Mouse (Mus musculus): ENCODE measurements at regions not wholly inside any gene's neighbourhood (a gene's known extent, or its start where the extent isn't known, plus 50 kb on each side); places are given as distances from the start of the nearest gene placed in this dataset.
"Not testable (repeated sequence)": the region's sequence is repeated elsewhere in the genome, so short reads cannot be mapped to it uniquely, and the experiment has no call there.

GRCm38 (mm10) chr13:111869771-111870437 is 61.1 kb upstream of the Map3k1 start:
- Histone ChIP-seq H3K9ac (ENCODE audit: low read depth, poor library complexity, severe bottlenecking) (no peak overlapping the region), H3K9me3 (replicated peaks; ENCODE audit: control insufficient read depth, insufficient read depth, low read length, poor library complexity, severe bottlenecking) (no peaks in the 10 kb centered on the region), H3K4me3 (ENCODE audit: low read depth, low read length) (no peak overlapping the region), H3K27ac (ENCODE audit: insufficient read depth, low read length) (no peak overlapping the region), H3K4me1 (ENCODE audit: control insufficient read depth, insufficient read depth, low read length) (no peaks in the 10 kb centered on the region), H3K36me3 (ENCODE audit: control insufficient read depth, insufficient read depth, low read length, poor library complexity, severe bottlenecking) (no peaks in the 10 kb centered on the region), H3K27me3 (ENCODE audit: control insufficient read depth, insufficient read depth, low read length, poor library complexity, severe bottlenecking) (no peaks in the 10 kb centered on the region)
- no peak for TF ChIP-seq POLR2A (IDR thresholded peaks at IDR 0.05; ENCODE audit: insufficient read depth, low read length)
- TF ChIP-seq EP300 (IDR thresholded peaks at IDR 0.05; ENCODE audit: insufficient read depth, low read depth, low read length), result no peak
- TF ChIP-seq CTCF (IDR thresholded peaks at IDR 0.05; ENCODE audit: low read depth, low read length), result no peak

- Histone ChIP-seq H3K36me3 (ENCODE audit: control insufficient read depth, insufficient read depth, low read length, poor library complexity, severe bottlenecking) (no peaks in the 10 kb centered on the region), H3K4me1 (ENCODE audit: control insufficient read depth, insufficient read depth, low read length) (no peaks in the 10 kb centered on the region), H3K4me3 (ENCODE audit: low read depth, low read length) (no peak overlapping the region), H3K9ac (ENCODE audit: low read depth, poor library complexity, severe bottlenecking) (no peak overlapping the region), H3K27ac (ENCODE audit: insufficient read depth, low read length) (no peak overlapping the region), H3K27me3 (ENCODE audit: control insufficient read depth, insufficient read depth, low read length, poor library complexity, severe bottlenecking) (no peaks in the 10 kb centered on the region), H3K9me3 (replicated peaks; ENCODE audit: control insufficient read depth, insufficient read depth, low read length, poor library complexity, severe bottlenecking) (no peaks in the 10 kb centered on the region)
- no peak for TF ChIP-seq POLR2A (IDR thresholded peaks at IDR 0.05; ENCODE audit: insufficient read depth, low read length)
- no peak for TF ChIP-seq CTCF (IDR thresholded peaks at IDR 0.05; ENCODE audit: low read depth, low read length)
- TF ChIP-seq EP300 (IDR thresholded peaks at IDR 0.05; ENCODE audit: insufficient read depth, low read depth, low read length), result no peak
Measured at GRCm38 (mm10) chr13:111870505-111870904, 61.7 kb upstream of the Map3k1 start.

GRCm38 (mm10) chr13:111871672-111872410 is 63.0 kb upstream of the Map3k1 start:
- H3K27me3 ChIP-seq (ENCODE audit: control insufficient read depth, insufficient read depth, low read length, poor library complexity, severe bottlenecking), result no peaks in the 10 kb centered on the region
- no peak overlapping the region for H3K9ac ChIP-seq (ENCODE audit: low read depth, poor library complexity, severe bottlenecking)
- H3K4me1 ChIP-seq (ENCODE audit: control insufficient read depth, insufficient read depth, low read length), result no peaks in the 10 kb centered on the region
- H3K4me3 ChIP-seq (ENCODE audit: low read depth, low read length), result no peak overlapping the region
- no peaks in the 10 kb centered on the region for H3K36me3 ChIP-seq (ENCODE audit: control insufficient read depth, insufficient read depth, low read length, poor library complexity, severe bottlenecking)
- H3K9me3 ChIP-seq (replicated peaks; ENCODE audit: control insufficient read depth, insufficient read depth, low read length, poor library complexity, severe bottlenecking), result no peaks in the 10 kb centered on the region
- TF ChIP-seq EP300 (IDR thresholded peaks at IDR 0.05; ENCODE audit: insufficient read depth, low read depth, low read length) (no peak), POLR2A (IDR thresholded peaks at IDR 0.05; ENCODE audit: insufficient read depth, low read length) (no peak), CTCF (IDR thresholded peaks at IDR 0.05; ENCODE audit: low read depth, low read length) (no peak)
- no peak overlapping the region for H3K27ac ChIP-seq (ENCODE audit: insufficient read depth, low read length)

- no peaks in the 10 kb centered on the region for H3K27me3 ChIP-seq (ENCODE audit: control insufficient read depth, insufficient read depth, low read length, poor library complexity, severe bottlenecking)
- no peak overlapping the region for H3K4me3 ChIP-seq (ENCODE audit: low read depth, low read length)
- no peak for TF ChIP-seq POLR2A (IDR thresholded peaks at IDR 0.05; ENCODE audit: insufficient read depth, low read length)
- no peak for TF ChIP-seq CTCF (IDR thresholded peaks at IDR 0.05; ENCODE audit: low read depth, low read length)
- TF ChIP-seq EP300 (IDR thresholded peaks at IDR 0.05; ENCODE audit: insufficient read depth, low read depth, low read length), result no peak
- no peaks in the 10 kb centered on the region for H3K9me3 ChIP-seq (replicated peaks; ENCODE audit: control insufficient read depth, insufficient read depth, low read length, poor library complexity, severe bottlenecking)
- H3K9ac ChIP-seq (ENCODE audit: low read depth, poor library complexity, severe bottlenecking), result no peak overlapping the region
- no peaks in the 10 kb centered on the region for H3K4me1 ChIP-seq (ENCODE audit: control insufficient read depth, insufficient read depth, low read length)
- no peaks in the 10 kb centered on the region for H3K36me3 ChIP-seq (ENCODE audit: control insufficient read depth, insufficient read depth, low read length, poor library complexity, severe bottlenecking)
- H3K27ac ChIP-seq (ENCODE audit: insufficient read depth, low read length), result no peak overlapping the region
Measured at GRCm38 (mm10) chr13:111874330-111874729, 65.5 kb upstream of the Map3k1 start.

DNA sequence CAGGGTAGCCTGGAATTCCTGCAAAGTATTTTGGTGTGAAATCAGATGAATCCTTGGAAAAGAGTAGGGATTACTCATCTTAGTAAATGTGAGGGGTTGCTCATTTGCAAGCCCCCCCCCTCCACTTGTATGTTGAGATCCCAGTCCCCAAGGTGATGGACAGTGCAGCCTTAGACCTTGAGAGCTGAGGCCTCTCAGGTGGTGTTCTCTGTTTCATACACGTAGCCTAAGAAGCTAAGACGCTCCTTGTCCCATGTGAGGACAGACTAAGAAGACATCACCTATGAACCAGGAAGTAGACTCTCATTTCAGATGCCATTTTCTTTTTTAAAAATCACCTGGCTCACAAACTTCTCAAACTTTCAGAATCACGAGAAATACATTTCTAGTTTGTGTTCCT is 67.6 kb upstream of the Map3k1 start:
- H3K36me3 ChIP-seq (ENCODE audit: control insufficient read depth, insufficient read depth, low read length, poor library complexity, severe bottlenecking), result no peaks in the 10 kb centered on the region
- no peaks in the 10 kb centered on the region for H3K9me3 ChIP-seq (replicated peaks; ENCODE audit: control insufficient read depth, insufficient read depth, low read length, poor library complexity, severe bottlenecking)
- TF ChIP-seq EP300 (IDR thresholded peaks at IDR 0.05; ENCODE audit: insufficient read depth, low read depth, low read length), result no peak
- no peak for TF ChIP-seq CTCF (IDR thresholded peaks at IDR 0.05; ENCODE audit: low read depth, low read length)
- TF ChIP-seq POLR2A (IDR thresholded peaks at IDR 0.05; ENCODE audit: insufficient read depth, low read length), result no peak
- no peak overlapping the region for H3K9ac ChIP-seq (ENCODE audit: low read depth, poor library complexity, severe bottlenecking)
- H3K27ac ChIP-seq (ENCODE audit: insufficient read depth, low read length), result no peak overlapping the region
- H3K4me3 ChIP-seq (ENCODE audit: low read depth, low read length), result no peak overlapping the region
- no peaks in the 10 kb centered on the region for H3K27me3 ChIP-seq (ENCODE audit: control insufficient read depth, insufficient read depth, low read length, poor library complexity, severe bottlenecking)
- H3K4me1 ChIP-seq (ENCODE audit: control insufficient read depth, insufficient read depth, low read length), result no peaks in the 10 kb centered on the region

GRCm38 (mm10) chr13:111876847-111877246 is 68.1 kb upstream of the Map3k1 start:
- H3K27me3 ChIP-seq (ENCODE audit: control insufficient read depth, insufficient read depth, low read length, poor library complexity, severe bottlenecking), result no peaks in the 10 kb centered on the region
- no peak overlapping the region for H3K27ac ChIP-seq (ENCODE audit: insufficient read depth, low read length)
- no peaks in the 10 kb centered on the region for H3K36me3 ChIP-seq (ENCODE audit: control insufficient read depth, insufficient read depth, low read length, poor library complexity, severe bottlenecking)
- no peak overlapping the region for H3K4me3 ChIP-seq (ENCODE audit: low read depth, low read length)
- TF ChIP-seq EP300 (IDR thresholded peaks at IDR 0.05; ENCODE audit: insufficient read depth, low read depth, low read length), result no peak
- TF ChIP-seq POLR2A (IDR thresholded peaks at IDR 0.05; ENCODE audit: insufficient read depth, low read length), result no peak
- no peak for TF ChIP-seq CTCF (IDR thresholded peaks at IDR 0.05; ENCODE audit: low read depth, low read length)
- no peak overlapping the region for H3K9ac ChIP-seq (ENCODE audit: low read depth, poor library complexity, severe bottlenecking)
- H3K9me3 ChIP-seq (replicated peaks; ENCODE audit: control insufficient read depth, insufficient read depth, low read length, poor library complexity, severe bottlenecking), result no peaks in the 10 kb centered on the region
- H3K4me1 ChIP-seq (ENCODE audit: control insufficient read depth, insufficient read depth, low read length), result no peaks in the 10 kb centered on the region

DNA sequence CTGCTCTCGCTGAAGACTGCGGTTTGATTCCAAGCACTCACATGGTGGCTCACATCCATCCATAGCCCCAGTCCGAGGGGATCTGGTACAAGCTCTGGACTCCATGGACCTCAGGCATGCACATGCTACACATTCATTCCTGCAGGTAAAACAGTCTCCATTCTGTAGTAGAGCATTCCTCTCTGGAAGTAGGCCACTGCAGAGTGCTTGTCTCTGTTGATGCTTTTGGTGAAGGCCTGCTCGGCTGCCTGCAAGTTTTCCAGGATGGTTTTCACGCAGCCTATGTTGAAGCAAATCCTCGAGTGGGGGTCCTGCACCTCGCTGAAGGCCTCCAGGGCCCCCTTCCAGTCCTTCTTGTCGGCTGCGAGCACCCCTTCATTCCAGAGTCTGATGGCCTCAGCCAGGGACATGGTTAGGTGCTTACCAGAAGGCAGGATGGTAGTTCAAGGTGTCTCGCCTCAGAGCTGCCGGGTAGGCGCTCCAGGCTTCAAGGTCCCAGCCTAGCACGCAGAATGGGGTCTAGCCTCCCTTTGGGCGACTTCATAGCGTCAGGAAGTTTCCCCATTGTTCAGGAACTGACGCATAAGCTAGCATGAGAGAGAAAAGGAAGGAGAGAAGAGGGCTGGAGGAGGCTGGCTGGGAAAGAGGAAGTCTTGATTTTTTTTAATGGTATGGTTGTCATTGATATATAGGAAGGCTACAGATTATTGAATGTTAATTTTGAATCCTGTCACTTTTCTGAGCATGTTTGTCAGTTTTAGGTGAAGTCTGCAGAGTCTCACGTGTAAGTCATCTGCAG is 75.2 kb upstream of the Map3k1 start:
- H3K4me1 ChIP-seq (ENCODE audit: control insufficient read depth, insufficient read depth, low read length); H3K9me3 ChIP-seq (replicated peaks; ENCODE audit: control insufficient read depth, insufficient read depth, low read length, poor library complexity, severe bottlenecking); H3K27me3 ChIP-seq (ENCODE audit: control insufficient read depth, insufficient read depth, low read length, poor library complexity, severe bottlenecking); H3K36me3 ChIP-seq (ENCODE audit: control insufficient read depth, insufficient read depth, low read length, poor library complexity, severe bottlenecking); H3K27ac ChIP-seq (ENCODE audit: insufficient read depth, low read length); H3K4me3 ChIP-seq (ENCODE audit: low read depth, low read length); H3K9ac ChIP-seq (ENCODE audit: low read depth, poor library complexity, severe bottlenecking): not testable (repeated sequence)

All from ES-Bruce4 (cell line).